Mouse (Mus musculus): ENCODE measurements around the gene Mvp. TPM values are rescaled to one million over a fixed set of nuclear protein-coding genes. Genes with fewer than 3 reads are reported as not detected.
A peak's percentile ranks its signal among the peaks of the same experiment; 100 is the strongest.

The Mvp gene
- polyA plus RNA-seq, 1 experiment from 2014 or later: 3.3 TPM

GRCm38 (mm10) chr7:127016971-127017949 is 2.8 kb upstream of the Mvp start, which contains the start of gene Pagr1a:
Gene Pagr1a (minus strand): TSS chr7:127017352.
- Histone ChIP-seq H3K4me1 (peaks cover 79% of the 10 kb centered on the region), H3K27me3 (ENCODE audit: poor library complexity, severe bottlenecking) (no peaks in the 10 kb centered on the region), H3K9me3 (no peaks in the 10 kb centered on the region), H3K27ac (peak within 1 kb of the TSS; percentile 100), H3K36me3 (replicated peaks) (peaks cover 43% of the 10 kb centered on the region), H3K4me3 (peak within 1 kb of the TSS; percentile 92)
- peak; percentile 99 for DNase-seq (ENCODE audit: extremely low spot score, low spot score)
- 5% methylated on average over 39 of the region's 39 CpGs for WGBS

- DNase-seq (ENCODE audit: extremely low spot score, low spot score): no peak
- H3K4me1 ChIP-seq: peaks cover 76% of the 10 kb centered on the region
Observed at GRCm38 (mm10) chr7:127016486-127016938, 2.1 kb upstream of the Mvp start.

GRCm38 (mm10) chr7:127016481-127016485 is 1.9 kb upstream of the Mvp start, which contains the start of gene Pagr1b:
Gene Pagr1b (minus strand): TSS chr7:127016484.
- Histone ChIP-seq H3K4me3 (peak within 1 kb of the TSS; percentile 76), H3K4me1 (peaks cover 74% of the 10 kb centered on the region), H3K9me3 (no peaks in the 10 kb centered on the region), H3K27me3 (ENCODE audit: poor library complexity, severe bottlenecking) (no peaks in the 10 kb centered on the region), H3K27ac (peak within 1 kb of the TSS; percentile 100), H3K36me3 (replicated peaks) (peaks cover 46% of the 10 kb centered on the region)
- no peak for DNase-seq (ENCODE audit: extremely low spot score, low spot score)

More at GRCm38 (mm10) chr7:127016486-127016938, 2.1 kb upstream of the Mvp start:
- Histone ChIP-seq H3K27me3 (ENCODE audit: poor library complexity, severe bottlenecking) (no peaks in the 10 kb centered on the region), H3K36me3 (replicated peaks) (peaks cover 44% of the 10 kb centered on the region), H3K4me3 (peak overlapping the region; percentile 76), H3K9me3 (no peaks in the 10 kb centered on the region), H3K27ac (peak overlapping the region; percentile 100)
- under 1% methylated on average over 22 of the region's 22 CpGs for WGBS

- Histone ChIP-seq H3K27me3 (ENCODE audit: poor library complexity, severe bottlenecking) (no peaks in the 10 kb centered on the region), H3K4me1 (peaks cover 72% of the 10 kb centered on the region), H3K9me3 (no peaks in the 10 kb centered on the region), H3K27ac (peak overlapping the region; percentile 100), H3K36me3 (replicated peaks) (peaks cover 48% of the 10 kb centered on the region), H3K4me3 (peak overlapping the region; percentile 76)
- DNase-seq (ENCODE audit: extremely low spot score, low spot score): no peak
- WGBS: 2% methylated on average over 10 of the region's 10 CpGs
Observed at GRCm38 (mm10) chr7:127016081-127016480, 1.7 kb upstream of the Mvp start.

- H3K36me3 ChIP-seq (replicated peaks): peaks cover 53% of the 10 kb centered on the region
- H3K4me1 ChIP-seq: peaks cover 61% of the 10 kb centered on the region
- no peaks in the 10 kb centered on the region for H3K9me3 ChIP-seq
- no peak for DNase-seq (ENCODE audit: extremely low spot score, low spot score)
- 95% methylated on average over 12 of the region's 12 CpGs for WGBS
- peak overlapping the region; percentile 100 for H3K27ac ChIP-seq
- peak overlapping the region; percentile 76 for H3K4me3 ChIP-seq
- H3K27me3 ChIP-seq (ENCODE audit: poor library complexity, severe bottlenecking): no peaks in the 10 kb centered on the region
Observed at GRCm38 (mm10) chr7:127014993-127015392, 572 bp upstream of the Mvp start.

- Histone ChIP-seq H3K27ac (no peak overlapping the region), H3K4me3 (no peak overlapping the region), H3K36me3 (replicated peaks) (peaks cover 53% of the 10 kb centered on the region), H3K9me3 (no peaks in the 10 kb centered on the region), H3K27me3 (ENCODE audit: poor library complexity, severe bottlenecking) (no peaks in the 10 kb centered on the region), H3K4me1 (peaks cover 51% of the 10 kb centered on the region)
- DNase-seq (ENCODE audit: extremely low spot score, low spot score): no peak
- WGBS: 95% methylated on average over 6 of the region's 6 CpGs
Observed at GRCm38 (mm10) chr7:127013385-127013784, 1.0 kb downstream of the Mvp start.

- peaks cover 53% of the 10 kb centered on the region for H3K36me3 ChIP-seq (replicated peaks)
- H3K4me3 ChIP-seq: no peak overlapping the region
- peaks cover 48% of the 10 kb centered on the region for H3K4me1 ChIP-seq
- no peak for DNase-seq (ENCODE audit: extremely low spot score, low spot score)
- H3K9me3 ChIP-seq: no peaks in the 10 kb centered on the region
- no peaks in the 10 kb centered on the region for H3K27me3 ChIP-seq (ENCODE audit: poor library complexity, severe bottlenecking)
- 94% methylated on average over 10 of the region's 10 CpGs for WGBS
- H3K27ac ChIP-seq: no peak overlapping the region
Observed at GRCm38 (mm10) chr7:127012845-127013244, 1.6 kb downstream of the Mvp start.

- H3K4me1 ChIP-seq: peaks cover 44% of the 10 kb centered on the region
- no peaks in the 10 kb centered on the region for H3K27me3 ChIP-seq (ENCODE audit: poor library complexity, severe bottlenecking)
- H3K4me3 ChIP-seq: no peak overlapping the region
- DNase-seq (ENCODE audit: extremely low spot score, low spot score): no peak
- no peaks in the 10 kb centered on the region for H3K9me3 ChIP-seq
- H3K36me3 ChIP-seq (replicated peaks): peaks cover 53% of the 10 kb centered on the region
- WGBS: 88% methylated on average over 6 of the region's 6 CpGs
- no peak overlapping the region for H3K27ac ChIP-seq
Observed at GRCm38 (mm10) chr7:127012374-127012773, 2.0 kb downstream of the Mvp start.

GRCm38 (mm10) chr7:127011717-127012116 is 2.7 kb downstream of the Mvp start:
- no peaks in the 10 kb centered on the region for H3K9me3 ChIP-seq
- peaks cover 41% of the 10 kb centered on the region for H3K4me1 ChIP-seq
- H3K36me3 ChIP-seq (replicated peaks): peaks cover 53% of the 10 kb centered on the region
- no peak for DNase-seq (ENCODE audit: extremely low spot score, low spot score)
- no peaks in the 10 kb centered on the region for H3K27me3 ChIP-seq (ENCODE audit: poor library complexity, severe bottlenecking)
- WGBS: 65% methylated on average over 2 of the region's 2 CpGs
- H3K4me3 ChIP-seq: no peak overlapping the region
- no peak overlapping the region for H3K27ac ChIP-seq

GRCm38 (mm10) chr7:127011051-127011450 is 3.4 kb downstream of the Mvp start:
- 91% methylated on average over 2 of the region's 2 CpGs for WGBS
- Histone ChIP-seq H3K9me3 (no peaks in the 10 kb centered on the region), H3K27ac (no peak overlapping the region), H3K27me3 (ENCODE audit: poor library complexity, severe bottlenecking) (no peaks in the 10 kb centered on the region), H3K36me3 (replicated peaks) (peaks cover 53% of the 10 kb centered on the region), H3K4me1 (peaks cover 35% of the 10 kb centered on the region), H3K4me3 (no peak overlapping the region)
- DNase-seq (ENCODE audit: extremely low spot score, low spot score): no peak

- DNase-seq (ENCODE audit: extremely low spot score, low spot score): no peak
- Histone ChIP-seq H3K27me3 (ENCODE audit: poor library complexity, severe bottlenecking) (no peaks in the 10 kb centered on the region), H3K9me3 (no peaks in the 10 kb centered on the region), H3K4me1 (peaks cover 19% of the 10 kb centered on the region), H3K36me3 (replicated peaks) (peaks cover 39% of the 10 kb centered on the region), H3K27ac (peak overlapping the region; percentile 66; the same call in 1 of the 2 replicates), H3K4me3 (no peak overlapping the region; the same call in 1 of the 2 replicates)
- WGBS: 87% methylated on average over 17 of the region's 17 CpGs
Observed at GRCm38 (mm10) chr7:127009307-127010085, 4.9 kb downstream of the Mvp start.

GRCm38 (mm10) chr7:127008239-127009019 is 6.0 kb downstream of the Mvp start:
- no peak for DNase-seq (ENCODE audit: extremely low spot score, low spot score)
- no peaks in the 10 kb centered on the region for H3K27me3 ChIP-seq (ENCODE audit: poor library complexity, severe bottlenecking)
- H3K27ac ChIP-seq: peak overlapping the region; percentile 66
- H3K9me3 ChIP-seq: no peaks in the 10 kb centered on the region
- H3K4me3 ChIP-seq: no peak overlapping the region
- WGBS: 80% methylated on average over 9 of the region's 9 CpGs
- H3K36me3 ChIP-seq (replicated peaks): peaks cover 28% of the 10 kb centered on the region
- H3K4me1 ChIP-seq: peaks cover 13% of the 10 kb centered on the region

Data from forebrain, embryonic 10.5 days (tissue).